Mouse (Mus musculus) layer of hippocampus, adult 9-10 months (tissue): Measurements from ENCODE around the gene Desi1.

Source experiments
- DNase-seq: peaks from one replicate; pipeline ENCODE4 v3.0.0; 2022; ENCODE audit warnings: low spot score

The Desi1 gene

GRCm38 (mm10) chr15:81966062-81966829 lies 67.4 kb downstream of the Desi1 start:
- no peak for DNase-seq

GRCm38 (mm10) chr15:81964980-81965545 lies 68.6 kb downstream of the Desi1 start:
- no peak for DNase-seq

- no peak for DNase-seq
Measured at GRCm38 (mm10) chr15:81964262-81964661, 69.4 kb downstream of the Desi1 start.

- DNase-seq = no peak
Measured at GRCm38 (mm10) chr15:81961078-81961451, 72.6 kb downstream of the Desi1 start.

GRCm38 (mm10) chr15:81960171-81961077 lies 73.2 kb downstream of the Desi1 start, which contains the start of gene Pmm1:
Gene Pmm1, minus strand, starts transcription at chr15:81960930.
- DNase-seq = peak; percentile 90

GRCm38 (mm10) chr15:81958906-81959305 lies 74.8 kb downstream of the Desi1 start:
- no peak for DNase-seq

GRCm38 (mm10) chr15:81957598-81957997 lies 76.1 kb downstream of the Desi1 start:
- DNase-seq = no peak

- no peak for DNase-seq
Measured at GRCm38 (mm10) chr15:81956457-81956856, 77.2 kb downstream of the Desi1 start.

GRCm38 (mm10) chr15:81955414-81955813 lies 78.2 kb downstream of the Desi1 start:
- no peak for DNase-seq

- DNase-seq = no peak
Measured at GRCm38 (mm10) chr15:81954716-81955115, 78.9 kb downstream of the Desi1 start.

- DNase-seq = no peak
Measured at GRCm38 (mm10) chr15:81954151-81954583, 79.5 kb downstream of the Desi1 start.

GRCm38 (mm10) chr15:81952310-81952709 lies 81.4 kb downstream of the Desi1 start:
- no peak for DNase-seq

- no peak for DNase-seq
Measured at GRCm38 (mm10) chr15:81951159-81951558, 82.5 kb downstream of the Desi1 start.

- DNase-seq = no peak
Measured at GRCm38 (mm10) chr15:81950716-81951115, 82.9 kb downstream of the Desi1 start.

- DNase-seq = no peak
Measured at GRCm38 (mm10) chr15:81949476-81950131, 84.1 kb downstream of the Desi1 start.

GRCm38 (mm10) chr15:81949076-81949475 lies 84.6 kb downstream of the Desi1 start:
- no peak for DNase-seq

- no peak for DNase-seq
Measured at GRCm38 (mm10) chr15:81943176-81943749, 90.4 kb downstream of the Desi1 start.
